Mouse (Mus musculus): ENCODE results near the gene Stk19.
"Not testable (repeated sequence)": the region's sequence is repeated elsewhere in the genome, so short reads cannot be mapped to it uniquely, and the experiment has no call there.

Stk19 gene

DNA sequence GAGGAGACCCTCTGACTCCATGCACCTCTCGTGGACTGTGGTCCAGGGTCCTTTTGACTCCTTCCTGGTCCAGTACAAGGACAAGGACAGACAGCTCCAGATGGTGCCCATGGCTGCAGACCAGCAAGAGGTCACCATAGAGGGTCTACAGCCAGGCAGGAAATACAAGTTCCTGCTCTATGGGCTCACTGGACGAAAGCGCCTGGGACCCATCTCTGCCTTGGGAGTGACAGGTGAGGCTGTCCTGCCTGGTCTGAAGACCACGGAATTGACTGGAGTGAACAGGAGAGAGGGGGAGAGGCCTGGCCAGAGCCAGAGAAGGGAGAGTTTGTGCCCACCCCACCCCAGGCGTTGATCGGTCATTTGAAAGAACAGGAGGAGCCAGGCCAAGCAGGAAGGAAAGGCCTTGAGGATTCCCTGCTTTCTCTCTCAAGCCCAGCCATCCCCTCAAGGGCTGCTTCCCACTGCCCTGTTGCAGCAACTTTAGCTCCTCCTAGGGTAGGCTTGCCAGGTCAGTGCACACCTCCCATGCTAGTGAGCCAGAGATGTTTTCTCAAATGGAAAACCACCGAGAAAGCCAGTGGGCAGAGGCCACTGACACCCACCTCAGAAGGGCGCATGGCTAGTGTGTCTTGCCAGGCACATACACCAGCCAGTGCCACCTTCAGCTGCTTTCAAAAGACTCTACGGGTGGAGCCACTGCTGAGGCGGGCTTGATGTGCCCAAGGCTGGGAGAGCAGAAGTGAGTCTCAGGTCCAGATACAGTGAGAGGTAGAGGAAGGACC is 39.3 kb downstream of the Stk19 start:
- not testable (repeated sequence) for DNase-seq

- no peak for DNase-seq
Measured at GRCm38 (mm10) chr17:34796311-34797140, 40.2 kb downstream of the Stk19 start.

- peak in 1 of 2 experiments; percentile 65 for DNase-seq
Measured at GRCm38 (mm10) chr17:34795633-34796032, 41.1 kb downstream of the Stk19 start.

DNA sequence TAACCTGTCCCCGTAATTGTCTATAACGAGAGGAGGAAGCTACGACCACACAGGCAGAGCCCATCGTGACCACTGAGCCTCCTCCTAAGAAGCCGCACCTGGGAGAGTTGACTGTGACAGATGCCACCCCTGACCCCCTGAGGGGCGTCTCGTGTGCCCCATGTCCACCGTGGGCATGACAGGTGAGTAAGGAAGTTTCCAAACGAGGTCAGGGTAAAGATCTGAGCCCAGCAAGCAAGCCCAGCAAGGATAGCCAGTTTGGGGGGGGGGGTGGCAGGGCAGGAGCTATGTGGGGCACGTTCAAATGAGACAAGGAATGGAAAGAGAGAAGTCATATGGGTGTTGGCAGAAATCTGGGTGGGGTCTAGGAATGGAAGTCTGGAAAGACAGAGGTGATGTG is 41.7 kb downstream of the Stk19 start:
- DNase-seq: no peak

- no peak for DNase-seq
Measured at GRCm38 (mm10) chr17:34777680-34778325, 58.9 kb downstream of the Stk19 start.

All from kidney, adult 8-10 months (tissue).